Mouse (Mus musculus): ENCODE results near the gene Gm20388. TPM values are rescaled to one million over a fixed set of nuclear protein-coding genes. Genes with fewer than 3 reads are reported as not detected.
A peak's percentile ranks its signal among the peaks of the same experiment; 100 is the strongest.
"Not testable (repeated sequence)": the region's sequence is repeated elsewhere in the genome, so short reads cannot be mapped to it uniquely, and the experiment has no call there.

The Gm20388 gene
- total RNA-seq, 2 experiments from 2014 or later = not detected

DNA sequence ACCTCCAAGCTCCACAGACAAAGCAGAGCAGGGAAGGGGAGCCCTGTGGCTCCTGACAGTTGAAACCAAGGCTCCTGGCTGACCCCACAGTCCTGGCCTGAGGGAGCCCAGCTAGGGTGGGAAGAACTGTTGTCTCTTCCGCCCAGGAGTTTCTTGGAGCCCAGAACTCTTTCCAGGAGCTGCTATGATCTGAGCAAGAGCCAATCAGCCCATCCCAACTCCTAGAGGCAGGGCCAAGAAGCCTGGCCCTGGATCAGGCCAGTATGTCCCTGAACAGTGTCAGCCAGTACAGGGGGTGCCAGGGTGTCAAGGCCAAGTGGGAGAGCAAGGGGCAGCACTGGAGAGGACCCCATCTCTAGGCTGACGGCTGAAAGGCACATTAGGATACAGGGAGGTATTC is 2401.9 kb downstream of the Gm20388 start:
- no peak for DNase-seq (ENCODE audit: low spot score in 2 of 2)

DNA sequence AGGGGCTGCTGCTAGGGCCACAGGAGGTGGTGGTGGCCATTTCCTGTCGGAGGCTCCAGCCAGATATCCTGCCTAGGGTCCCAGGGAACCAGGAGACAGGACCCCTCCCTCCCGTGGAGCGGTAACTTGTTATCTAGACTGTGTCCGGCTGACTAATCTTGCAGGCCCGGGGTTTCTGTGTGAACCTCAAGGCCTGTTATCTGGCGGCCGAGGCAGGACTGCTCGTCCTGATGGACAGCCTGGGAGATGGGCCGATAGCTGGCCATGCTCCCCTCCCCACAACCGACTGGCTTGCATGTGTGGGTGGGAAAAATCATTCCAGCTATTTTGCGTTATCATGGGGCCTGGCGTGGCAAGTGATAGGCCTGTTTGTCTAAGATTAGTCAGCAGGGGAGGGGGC is 2402.7 kb downstream of the Gm20388 start:
- DNase-seq (ENCODE audit: low spot score in 2 of 2) = no peak

DNA sequence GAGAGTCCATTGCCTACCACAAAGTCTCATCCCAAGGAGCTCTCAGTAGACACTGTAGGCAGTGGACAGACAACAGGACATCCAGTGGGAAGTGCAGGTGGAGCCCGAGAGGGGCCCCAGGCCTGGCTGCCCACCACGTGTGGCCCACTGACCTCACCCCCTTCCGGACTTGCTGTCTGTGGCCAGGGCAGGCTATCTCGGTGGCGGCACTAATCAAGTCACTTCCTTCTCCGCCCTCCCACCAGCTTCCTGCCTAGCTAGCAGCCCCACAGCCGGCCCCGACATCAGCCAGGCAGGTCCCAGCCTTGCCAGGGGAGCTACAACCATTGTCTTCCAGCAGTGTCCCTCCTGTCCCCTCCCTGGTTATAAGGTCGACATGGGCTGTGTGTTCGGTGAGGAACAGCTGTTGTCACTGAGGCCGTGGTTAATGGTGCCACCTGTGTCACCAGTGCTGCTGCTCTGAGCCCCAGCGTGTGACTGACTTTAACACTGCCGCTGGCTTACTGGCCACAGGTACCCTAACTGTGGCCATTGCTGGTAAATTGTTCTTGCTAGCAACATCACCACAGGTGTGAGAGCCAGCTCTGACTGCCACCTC is 2404.4 kb downstream of the Gm20388 start:
- no peak for DNase-seq (ENCODE audit: low spot score in 2 of 2)

DNA sequence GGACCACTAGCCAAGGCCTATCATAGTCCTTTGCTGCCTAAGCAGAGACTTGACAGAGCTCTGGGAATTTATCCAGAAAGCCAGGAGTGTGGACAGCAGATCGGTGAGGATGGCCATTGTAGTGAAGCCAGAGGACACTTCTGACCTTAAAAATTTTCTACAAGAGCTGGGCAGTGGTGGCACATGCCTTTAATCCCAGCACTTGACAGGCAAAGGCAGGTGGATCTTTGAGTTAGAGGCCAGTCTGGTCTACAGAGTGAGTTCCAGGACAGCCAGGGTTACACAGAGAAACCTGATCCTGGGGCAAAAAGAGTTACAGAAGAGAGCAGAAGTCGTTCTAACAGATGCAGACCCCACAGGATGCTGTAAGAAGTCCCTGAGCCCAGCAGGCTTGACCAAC is 2405.8 kb downstream of the Gm20388 start:
- no peak for DNase-seq (ENCODE audit: low spot score in 2 of 2)

DNA sequence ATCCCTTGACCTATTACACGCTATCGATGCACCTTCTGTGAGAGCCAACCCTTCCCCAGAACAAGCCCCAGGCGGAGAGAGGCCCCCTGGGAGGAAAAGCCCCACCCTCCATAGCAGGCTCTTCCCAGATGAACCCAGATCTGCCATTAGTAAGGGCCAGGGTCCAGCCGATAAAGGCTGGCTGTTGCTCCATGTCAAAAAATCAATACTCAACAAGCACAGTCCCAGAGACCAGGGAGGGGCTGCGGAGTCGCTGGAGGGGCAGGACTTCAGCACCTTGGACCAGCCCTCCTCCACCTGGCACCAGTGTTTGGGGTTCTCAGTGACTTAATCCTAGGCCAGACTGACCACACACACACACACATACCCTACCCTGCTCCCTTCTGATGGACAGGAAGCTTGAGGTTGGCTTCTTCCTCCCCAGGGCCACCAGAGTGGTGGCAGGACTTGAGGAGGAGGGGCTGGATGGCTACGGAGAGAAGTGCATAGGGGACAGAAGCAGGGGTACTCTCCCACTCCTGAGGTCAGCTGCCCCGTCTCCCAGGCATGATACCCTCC is 2407.4 kb downstream of the Gm20388 start:
- DNase-seq (ENCODE audit: low spot score in 2 of 2) = no peak

DNA sequence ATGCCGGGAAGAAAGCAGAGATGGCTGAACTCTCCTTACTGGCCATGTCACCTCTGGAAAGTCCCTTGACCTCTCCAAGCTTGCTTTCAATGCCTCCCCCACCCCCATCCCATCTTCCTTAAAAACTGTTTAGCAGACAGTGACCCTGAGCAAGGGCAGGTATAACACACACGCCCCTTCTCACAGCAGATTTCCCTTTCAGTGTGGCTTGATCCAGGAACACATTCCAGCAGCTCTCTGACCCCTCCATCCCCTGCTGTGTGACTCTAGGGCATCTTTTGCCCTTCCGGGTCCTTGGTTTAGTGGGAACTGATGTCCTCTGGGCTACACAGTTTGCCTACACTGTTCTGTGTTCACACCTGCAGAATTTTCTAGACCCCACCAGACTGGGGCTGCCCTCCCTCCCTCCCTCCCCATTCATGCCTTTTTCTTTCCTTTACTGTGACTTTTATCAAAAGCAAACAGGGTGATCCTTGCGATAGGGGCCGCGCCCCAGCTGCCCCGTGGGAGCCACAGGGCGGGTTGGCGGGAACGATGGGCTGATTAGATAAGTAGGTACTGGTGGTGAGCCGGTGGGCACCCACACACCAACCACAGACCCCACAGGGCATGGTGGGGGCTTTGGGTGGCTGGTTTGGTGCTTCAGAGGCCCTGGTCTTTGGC is 2408.5 kb downstream of the Gm20388 start:
- DNase-seq (ENCODE audit: low spot score in 2 of 2) = no peak

DNA sequence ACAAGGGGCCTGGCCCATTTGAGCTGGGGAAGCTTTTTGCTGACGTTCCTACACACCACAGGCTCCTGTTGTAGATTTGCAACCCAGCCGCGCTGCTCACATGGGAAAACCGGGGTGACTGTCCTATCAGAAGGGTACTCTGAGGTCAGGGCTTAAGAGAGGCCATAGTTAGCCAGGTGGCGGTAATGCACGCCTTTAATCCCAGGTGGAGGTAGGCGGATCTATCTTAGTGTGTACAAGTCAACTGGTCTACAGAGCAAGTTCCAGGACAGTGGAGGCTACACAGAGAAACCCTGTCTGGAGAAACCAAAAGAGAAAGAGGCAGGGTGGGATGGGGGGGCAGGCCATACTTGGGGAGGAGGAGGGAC is 2409.1 kb downstream of the Gm20388 start:
- no peak for DNase-seq (ENCODE audit: low spot score in 2 of 2)

DNA sequence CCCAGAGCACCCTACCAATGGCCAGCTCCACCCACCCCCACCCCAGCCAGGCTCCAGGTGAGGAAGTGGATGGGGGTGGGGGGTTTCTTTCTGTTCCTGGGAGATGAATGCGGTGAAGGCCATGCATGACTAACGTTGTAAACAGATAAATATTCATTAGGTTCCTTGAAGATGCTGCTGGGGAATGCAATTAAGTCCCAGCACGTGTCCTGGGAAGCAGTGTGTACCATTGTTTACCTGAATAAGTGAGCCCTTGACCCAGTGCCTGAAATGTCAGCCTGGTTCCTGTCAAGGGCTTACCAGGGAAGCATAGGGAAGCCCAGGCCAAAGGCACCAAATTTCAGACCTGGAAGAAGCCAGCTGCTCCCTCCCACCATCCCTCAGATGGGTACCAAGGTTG is 2409.9 kb downstream of the Gm20388 start:
- DNase-seq (ENCODE audit: low spot score in 2 of 2) = no peak

DNA sequence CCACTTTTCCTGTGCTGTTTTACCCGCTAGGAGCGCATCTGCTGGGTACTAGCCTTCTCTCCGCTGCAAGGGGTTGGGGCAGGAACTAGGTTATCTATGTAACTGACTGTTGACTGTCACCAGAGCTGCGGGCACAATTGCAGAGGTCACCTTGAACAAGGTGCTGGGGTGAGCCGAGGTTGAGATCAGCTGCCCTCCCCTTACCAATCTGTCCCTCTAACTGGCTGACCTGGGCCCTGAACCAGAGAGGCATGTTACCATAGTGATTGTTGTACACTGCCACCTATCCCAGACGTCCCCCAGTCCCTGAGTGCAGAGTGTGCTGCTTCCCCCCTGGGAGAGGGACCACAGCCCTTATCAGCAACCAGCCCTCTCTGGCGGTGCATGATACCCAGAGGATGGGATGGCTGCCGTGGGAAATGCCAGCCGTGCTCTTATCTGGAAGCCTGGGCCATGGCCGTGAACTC is 2410.8 kb downstream of the Gm20388 start:
- no peak for DNase-seq (ENCODE audit: low spot score in 2 of 2)

DNA sequence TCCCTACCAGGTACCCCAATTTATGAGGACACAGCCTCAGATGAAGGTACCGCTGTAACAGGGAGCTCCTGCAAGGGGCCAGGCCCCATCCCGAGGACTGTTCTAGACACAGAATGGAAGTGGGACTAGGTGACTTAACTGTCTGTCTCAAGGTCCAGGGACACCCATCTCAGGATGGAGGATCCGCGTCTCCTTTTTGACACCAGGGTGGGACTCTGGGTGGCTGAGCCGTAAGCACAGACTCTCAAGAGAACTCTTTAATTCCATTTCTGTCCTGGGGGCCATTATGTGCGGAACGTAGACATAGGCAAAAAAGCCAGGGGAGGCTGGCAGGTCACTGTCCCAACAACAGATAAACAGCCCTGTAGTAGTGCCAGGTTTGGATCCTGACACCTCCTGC is 2411.5 kb downstream of the Gm20388 start:
- no peak for DNase-seq (ENCODE audit: low spot score in 2 of 2)

DNA sequence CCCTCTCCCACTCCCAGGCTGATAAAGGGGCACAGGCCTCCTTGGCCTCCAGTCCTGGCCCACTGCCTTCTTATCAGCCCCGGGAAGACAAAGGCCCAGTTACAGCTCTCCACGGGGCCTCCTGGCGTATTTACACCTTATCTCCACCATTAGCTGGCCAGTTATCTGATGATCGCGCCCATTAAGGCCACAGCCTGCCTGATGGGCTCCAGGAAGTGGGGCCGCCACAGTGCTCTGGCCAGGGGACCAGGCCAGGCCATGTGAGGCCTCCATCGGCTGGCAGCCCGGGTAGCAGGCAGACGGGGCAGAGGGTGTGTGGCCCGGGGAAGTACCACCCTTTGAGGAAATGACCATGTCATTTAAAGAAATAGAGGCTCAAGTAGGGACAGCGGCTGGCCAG is 2412.2 kb downstream of the Gm20388 start:
- DNase-seq (ENCODE audit: low spot score in 2 of 2) = no peak

DNA sequence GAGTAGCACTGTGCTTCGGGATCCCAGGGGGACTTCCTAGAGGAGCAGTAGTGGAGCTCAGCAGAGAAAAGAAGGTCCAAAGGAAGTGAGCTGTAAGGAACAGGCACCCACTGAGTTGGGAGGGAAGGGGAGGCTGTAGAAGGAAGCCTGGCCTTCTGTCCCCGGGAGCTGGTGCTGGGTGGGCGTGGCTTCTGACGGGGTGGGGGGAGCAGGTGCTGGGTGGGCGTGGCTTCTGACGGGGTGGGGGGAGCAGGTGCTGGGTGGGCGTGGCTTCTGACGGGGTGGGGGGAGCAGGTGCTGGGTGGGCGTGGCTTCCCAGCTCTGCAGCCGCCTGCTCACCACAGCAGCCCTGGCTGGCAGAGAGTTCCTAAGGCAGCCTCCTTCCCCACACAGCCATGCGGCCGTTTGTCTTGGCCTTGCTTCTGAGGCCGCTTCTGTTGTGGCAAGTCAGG is 2413.3 kb downstream of the Gm20388 start:
- DNase-seq (ENCODE audit: low spot score in 2 of 2) = not testable (repeated sequence)

DNA sequence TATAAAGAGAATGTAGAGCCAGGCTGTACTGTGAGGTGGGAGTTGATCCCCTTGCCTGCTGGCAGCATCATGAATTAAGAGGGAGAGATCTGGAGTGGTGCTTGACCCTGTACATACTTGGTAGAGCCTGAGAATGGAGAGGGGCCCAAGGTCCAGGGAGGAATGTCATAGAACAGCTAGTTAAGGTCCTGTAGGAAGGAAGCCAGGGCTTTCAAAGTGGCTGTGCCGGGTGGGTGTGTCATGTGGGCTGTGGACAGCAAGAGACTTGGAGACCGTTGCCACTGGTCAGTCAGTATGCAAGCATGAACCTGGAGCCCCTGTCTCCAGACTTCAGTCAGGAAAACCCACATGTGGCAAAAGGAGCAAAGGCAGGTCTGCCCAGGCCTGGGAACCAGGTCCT is 2414.6 kb downstream of the Gm20388 start:
- no peak for DNase-seq (ENCODE audit: low spot score in 2 of 2)

DNA sequence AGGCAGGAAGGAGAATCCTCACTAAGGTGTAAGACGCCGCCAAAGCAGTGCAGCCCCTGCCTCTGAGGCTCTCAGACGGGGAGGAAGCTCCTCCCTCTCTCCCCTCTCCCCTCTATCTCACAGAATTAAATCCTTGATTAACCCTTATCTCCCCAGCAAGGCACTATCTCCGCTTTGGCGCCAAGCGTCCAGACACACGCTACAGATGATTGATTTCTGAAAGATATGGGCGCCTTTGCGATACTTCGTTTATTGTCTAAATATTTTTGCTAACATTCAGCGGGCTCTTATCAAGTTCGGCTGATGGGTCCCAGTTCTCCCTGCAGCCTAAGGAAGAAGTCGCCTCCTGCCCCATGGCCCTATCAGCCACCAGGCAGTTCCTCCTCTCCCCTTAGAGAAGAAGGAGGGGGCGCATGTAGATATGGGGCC is 2415.5 kb downstream of the Gm20388 start:
- no peak for DNase-seq (ENCODE audit: low spot score in 2 of 2)

DNA sequence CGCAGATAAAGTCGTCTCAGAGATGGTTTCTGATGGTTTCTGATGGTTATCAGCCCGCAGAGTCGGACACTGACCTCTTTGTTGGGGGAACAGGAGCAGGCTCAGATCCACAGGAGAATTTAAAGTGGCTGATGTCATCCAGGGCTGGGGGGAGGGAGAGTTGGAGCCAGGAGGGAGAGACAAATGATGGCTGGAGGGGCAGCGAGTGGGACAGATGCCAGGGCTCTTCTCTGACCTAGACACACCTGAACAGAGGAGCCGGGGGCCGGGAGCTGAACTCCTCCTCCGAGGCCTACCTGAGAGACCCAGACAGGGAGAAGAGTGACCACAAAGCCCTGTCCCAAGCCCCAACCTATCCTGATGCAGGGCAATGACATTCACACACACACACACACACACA is 2418.4 kb downstream of the Gm20388 start:
- DNase-seq (ENCODE audit: low spot score in 2 of 2) = no peak

DNA sequence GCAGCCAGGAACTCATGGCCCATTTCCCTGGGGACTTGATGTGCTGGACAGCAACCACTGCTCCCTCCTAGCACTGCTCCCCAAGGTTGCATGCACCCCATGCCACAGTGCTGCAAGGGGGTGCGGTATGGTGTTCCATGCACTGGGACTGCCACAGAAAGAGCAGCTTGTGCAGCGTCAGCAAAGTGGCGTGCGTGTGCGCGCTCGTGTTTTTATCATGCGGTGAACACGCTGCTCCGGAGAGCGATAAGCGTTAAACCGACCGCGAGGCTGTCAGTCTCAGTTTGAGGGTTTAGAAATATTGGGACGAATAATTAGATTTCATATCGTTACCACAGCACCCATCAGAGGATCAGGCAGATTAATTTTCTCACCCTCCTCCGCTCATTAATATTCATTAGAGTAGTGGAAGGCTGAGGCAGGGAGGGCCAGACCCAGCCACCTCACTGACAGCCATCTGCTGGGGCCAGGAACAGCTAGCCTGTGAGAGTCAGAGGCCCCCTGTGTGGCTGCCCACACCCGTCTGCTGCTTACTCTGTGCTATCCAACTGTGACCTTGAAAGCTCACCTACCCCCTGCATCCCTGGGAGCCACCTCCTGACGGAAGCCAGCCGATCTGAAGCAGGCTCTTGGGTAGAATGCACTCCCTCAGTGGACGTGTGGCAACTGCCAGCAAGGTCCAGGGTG is 2419.1 kb downstream of the Gm20388 start:
- DNase-seq (ENCODE audit: low spot score in 2 of 2) = no peak

DNA sequence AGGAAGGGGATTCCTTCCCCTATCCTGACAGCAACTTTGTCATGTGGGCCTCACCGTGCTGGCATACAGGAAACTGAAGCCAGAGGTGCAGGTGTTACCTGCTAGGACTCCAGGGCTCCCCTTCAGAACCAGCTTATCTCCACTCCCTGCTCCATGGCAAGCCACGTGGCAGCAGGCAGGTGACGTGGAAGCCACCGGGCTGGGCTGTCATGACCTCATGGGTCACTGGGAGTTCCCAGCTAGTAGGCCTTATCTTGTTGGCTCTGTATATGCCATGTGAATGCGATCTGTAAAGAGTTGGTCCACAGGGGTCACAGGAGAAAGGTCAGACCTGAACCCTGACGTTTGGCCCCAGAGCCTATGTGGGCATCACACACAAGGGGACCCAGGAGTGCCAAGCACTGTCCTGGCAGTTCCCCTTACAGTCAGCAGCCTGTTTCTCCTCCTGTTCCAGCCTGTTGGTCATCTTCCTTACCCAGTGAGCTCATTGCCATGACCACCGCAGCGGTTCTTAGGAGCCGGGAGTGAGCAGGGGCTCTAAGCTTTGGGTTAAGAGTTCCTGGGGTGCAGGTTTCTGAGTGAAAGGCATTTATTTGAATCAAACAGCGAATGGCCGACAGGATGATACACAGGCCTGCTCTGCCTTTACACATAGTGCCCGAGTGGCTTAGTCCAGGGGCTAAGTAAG is 2419.9 kb downstream of the Gm20388 start:
- DNase-seq (ENCODE audit: low spot score in 2 of 2) = no peak

DNA sequence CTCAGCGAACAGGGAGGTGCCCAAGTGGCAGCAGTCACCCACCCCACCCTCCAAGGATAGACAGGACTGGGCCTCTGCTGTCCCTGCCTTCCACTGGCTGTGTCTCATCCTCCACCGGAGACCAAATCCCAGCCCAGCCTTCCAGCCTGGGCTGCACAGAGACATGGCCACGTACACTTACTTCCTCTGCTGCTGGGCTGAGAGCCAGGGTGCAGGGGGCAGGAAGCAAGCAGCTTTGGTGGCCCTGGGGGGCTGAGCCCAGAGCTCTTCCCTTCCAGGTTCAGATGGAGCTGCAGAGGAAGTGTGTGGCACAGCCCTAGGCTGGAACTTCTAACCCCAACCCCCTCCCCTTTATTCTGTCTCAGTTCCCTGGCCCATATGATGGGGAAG is 2420.5 kb downstream of the Gm20388 start:
- DNase-seq (ENCODE audit: low spot score in 2 of 2) = no peak

DNA sequence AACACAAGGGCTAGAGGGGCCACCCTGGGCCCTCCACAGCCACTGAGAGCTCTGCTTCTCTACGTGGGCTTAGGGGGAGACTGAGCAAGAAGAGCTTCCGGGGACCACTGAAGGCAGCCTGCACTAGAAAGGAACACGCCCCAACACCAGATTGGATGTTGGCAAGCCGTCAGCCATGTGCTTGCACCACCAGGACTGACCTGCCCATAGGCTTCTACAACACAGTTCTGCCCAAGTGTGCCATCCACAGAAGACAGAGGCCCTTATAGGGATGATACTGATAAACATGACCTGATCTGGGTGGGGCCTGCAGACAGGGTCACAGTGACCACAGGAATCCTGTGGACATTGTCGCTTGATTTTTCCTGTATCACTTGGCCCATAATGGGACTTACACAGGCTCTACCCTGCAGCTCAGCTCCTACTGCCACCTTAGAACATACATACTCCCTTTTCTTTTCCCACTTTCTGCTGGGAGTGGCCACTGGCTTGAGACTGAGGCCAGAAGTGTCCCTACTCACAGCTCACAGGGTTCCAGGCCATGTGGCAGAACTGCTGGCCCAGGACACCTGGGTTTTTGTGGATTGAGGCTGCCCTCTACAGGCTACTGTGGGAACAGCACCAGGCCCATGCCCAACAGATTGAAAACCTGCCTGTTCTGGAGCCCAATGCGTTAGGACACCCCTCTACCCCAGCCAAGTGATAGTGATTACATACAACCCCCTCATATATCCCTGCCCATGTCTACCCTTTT is 2422.3 kb downstream of the Gm20388 start:
- peak; percentile 82 to 87 for DNase-seq (ENCODE audit: low spot score in 2 of 2)

DNA sequence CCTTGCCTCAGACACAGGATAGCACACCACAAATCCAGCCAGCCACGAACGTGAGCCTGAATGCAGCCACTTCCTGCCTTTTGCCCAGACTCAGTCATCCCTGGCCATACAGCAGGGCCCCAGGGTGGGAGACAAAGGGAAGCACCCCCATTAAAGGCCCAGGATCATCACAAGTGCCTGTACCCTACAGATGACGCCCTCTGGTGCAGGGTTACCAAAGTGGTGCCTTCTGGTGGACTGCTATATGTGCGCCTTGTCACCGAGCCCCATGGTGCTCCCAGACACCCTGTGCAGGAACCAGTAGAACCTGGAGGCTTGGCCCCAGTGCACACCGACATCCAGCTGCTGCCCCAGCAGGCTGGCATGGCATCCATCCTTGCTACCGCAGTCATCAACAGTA is 2422.9 kb downstream of the Gm20388 start:
- no peak for DNase-seq (ENCODE audit: low spot score in 2 of 2)
